Mouse (Mus musculus) testis, adult 10 weeks (tissue): ENCODE data around the gene Sphkap. TPM values are rescaled to one million over a fixed set of nuclear protein-coding genes. Genes with fewer than 3 reads are reported as not detected.

Experiments used
- polyA plus RNA-seq: library from polyadenylated mRNA; stranded (reverse); fragments of 350-450 nt; fragmentation: Illumina TruSeq; extraction: RNeasy Lipid Tissue Mini Kit (QIAGEN cat#74804); gene quantifications from one replicate; pipeline ENCODE4 v1.2.3, GENCODE M21; 2014; ENCODE audit warnings: low read depth, low replicate concordance

Sphkap gene
- 59.1 TPM for polyA plus RNA-seq

DNA sequence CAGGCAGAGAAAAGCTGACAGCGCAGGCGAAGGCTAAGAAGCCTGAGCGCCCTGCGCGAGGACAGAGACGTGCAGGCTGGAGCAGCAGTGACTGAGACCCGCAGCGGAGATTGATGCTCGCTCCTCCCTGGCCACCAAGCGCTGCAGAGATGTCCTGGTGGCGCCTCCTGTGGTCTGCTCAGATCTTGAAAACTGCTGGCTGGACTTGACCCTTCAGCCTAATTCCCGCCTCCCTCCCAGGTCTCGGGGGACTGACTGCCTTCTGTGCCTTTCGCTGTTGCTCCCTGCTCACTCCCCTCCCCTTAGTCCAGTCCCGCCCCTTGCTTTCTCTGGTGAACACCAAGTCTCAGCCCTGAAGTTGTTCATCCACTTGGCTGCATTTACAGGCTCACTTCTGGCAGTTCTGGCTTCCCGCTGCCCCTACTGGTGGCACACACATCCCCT is at the start of gene Sphkap:
Gene Sphkap (minus strand): TSS at position 180 of the 444 bp plus-strand sequence.

Other genes starting within 250 kb of the Sphkap start
- gene Daw1, start 248.4 kb downstream of the Sphkap start, polyA plus RNA-seq: 51.0 TPM